Mouse (Mus musculus): ENCODE measurements around the gene Srgap3.

Srgap3 gene

DNA sequence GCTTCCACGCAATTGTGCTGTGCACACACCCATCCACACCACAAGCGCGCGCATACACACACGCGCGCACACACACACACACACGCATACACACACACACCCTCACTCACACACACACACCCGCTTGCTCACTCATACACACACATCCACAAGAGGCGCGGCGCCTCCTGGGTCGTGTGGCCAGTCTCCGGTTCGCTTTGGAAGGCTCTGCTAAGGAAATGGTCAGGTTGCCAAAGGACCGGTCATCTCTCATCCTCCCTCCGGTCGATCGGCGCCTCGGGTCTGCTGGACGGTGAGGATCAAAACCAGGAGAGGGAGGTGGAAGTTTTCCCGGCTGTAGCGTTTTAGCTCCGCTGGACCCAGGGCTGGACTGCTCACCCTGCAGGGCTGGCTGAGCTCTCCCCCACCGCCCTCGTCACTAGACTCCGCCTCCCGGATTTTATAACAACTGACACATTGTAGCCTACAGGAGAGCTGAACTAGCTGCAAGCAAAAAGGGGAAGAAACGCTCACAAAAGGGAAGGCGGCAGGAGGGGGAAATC lies at the start of gene Srgap3:
Srgap3 (minus strand) TSS at position 372 of the 542 bp plus-strand sequence.
- peak; percentile 72 for DNase-seq (ENCODE audit: low read depth, low spot score)

DNA sequence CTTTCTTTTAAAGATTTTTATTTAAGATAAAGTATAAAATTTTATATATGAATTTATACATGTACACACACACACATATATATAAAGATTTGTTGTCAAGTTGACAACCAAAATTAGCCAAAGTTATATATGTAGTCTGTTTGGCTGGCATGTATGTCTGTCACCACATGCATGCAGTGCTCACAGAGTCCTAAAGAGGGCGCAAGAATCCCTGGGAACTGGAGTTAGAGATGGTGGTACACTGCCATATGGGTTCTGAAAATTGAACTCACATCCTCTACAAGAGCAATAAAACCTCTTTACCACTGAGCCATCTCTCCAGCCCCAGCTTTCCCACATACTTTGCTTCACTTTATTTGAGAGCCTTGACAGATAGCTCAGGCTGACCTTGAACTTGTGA lies 48.6 kb upstream of the Srgap3 start:
- DNase-seq (ENCODE audit: low read depth, low spot score): peak; percentile 53

DNA sequence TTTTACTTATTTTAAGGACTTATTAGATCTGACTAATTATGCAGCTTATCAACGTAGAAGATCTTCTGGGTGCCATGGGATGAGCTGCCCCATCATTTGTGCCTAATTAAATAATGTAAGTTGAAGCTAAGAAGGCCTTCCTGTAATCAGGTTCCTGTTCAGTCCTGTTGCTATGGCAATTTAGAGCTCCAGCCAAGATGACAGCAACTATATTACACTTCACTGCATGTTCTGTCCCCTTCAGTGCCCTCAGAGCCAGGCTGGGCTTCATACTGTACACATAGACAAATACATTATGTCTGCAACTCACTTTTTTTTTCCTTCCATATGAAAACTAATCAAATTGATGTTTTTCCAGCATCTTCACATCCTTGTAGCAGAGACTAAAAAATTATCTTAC lies 43.1 kb upstream of the Srgap3 start:
- DNase-seq (ENCODE audit: low read depth, low spot score): no peak

DNA sequence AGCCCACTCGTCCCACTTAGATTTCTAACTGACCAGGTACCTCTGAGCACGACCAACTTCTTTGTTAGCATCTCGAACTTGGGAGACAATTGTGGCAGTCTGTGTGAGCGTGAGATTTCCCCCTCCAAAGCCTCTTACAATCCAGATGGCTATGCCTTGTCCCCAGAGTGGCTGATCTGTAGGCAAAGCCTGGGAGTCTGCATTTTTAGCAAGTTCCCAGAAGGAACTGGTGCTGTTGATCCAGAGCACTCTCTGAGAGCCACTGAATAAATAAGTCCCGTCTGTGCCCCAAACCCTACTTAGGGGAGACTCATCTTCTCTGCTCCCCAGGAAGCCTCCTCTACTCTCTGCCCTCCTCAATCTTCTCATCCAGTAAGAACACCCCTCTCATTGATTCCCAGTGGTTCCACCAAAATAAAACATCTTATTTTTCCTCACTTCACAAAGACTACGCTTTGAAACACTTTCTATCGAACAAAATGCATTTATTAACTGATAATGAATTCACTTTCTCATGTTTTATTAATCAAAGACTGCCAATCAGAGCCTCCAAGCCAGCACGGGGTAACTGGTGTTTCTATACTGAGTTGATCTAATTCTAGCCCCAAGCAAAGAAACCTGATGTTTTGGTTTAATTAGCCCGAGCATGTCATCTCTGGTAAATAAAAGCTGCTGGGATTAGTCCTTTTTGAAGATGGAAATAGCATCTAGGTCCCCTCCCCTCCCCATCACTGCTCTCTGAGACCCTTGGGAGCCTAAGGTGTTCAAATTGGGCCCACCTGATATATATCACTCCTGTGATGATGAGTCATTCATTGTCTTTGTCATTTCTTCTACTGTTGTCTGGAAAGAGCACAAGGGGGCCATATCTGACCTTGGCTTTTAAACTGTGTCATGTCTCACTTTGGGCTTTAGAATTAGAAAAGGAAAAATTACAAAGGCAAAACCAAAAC lies 38.6 kb upstream of the Srgap3 start:
- no peak for DNase-seq (ENCODE audit: low read depth, low spot score)

DNA sequence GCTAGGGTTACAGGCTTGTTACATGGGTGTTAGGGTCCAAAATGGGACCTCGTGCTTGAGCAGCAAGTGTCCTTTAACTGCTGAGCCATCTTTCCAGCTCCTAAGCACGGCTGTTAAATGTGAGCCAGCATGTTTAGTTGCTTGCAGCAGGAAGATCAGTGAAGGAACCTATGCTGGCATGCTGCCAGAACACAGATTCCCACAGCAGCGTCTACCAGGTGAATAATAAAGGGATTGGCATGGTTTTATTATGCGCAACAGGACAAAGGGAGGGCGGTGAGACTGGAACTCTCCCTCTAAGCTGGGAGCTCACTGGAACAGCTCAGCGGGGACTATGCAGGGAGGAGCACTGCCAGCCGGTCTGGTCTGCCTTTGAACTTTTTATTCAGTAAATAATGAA lies 35.2 kb upstream of the Srgap3 start:
- DNase-seq (ENCODE audit: low read depth, low spot score): peak; percentile 84

DNA sequence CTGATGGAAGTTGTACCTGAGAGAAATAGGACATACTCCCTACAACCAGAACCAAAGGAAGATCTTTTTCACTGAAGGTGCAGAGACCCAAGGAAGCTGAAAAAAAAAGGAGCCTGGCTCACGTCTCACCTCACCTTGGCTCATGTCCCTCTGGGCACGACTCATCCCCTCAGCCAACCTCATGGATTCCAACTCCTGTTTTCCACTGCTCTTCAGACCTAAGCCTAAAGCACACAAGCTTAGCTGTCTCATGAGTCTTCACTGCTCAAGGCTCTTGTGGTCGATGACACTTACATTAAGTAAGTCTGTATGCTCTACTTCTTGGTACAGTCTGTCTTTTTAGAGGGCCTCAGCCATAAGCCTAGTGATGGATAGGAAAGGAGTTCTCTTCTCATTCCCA lies 31.9 kb upstream of the Srgap3 start:
- no peak for DNase-seq (ENCODE audit: low read depth, low spot score)

DNA sequence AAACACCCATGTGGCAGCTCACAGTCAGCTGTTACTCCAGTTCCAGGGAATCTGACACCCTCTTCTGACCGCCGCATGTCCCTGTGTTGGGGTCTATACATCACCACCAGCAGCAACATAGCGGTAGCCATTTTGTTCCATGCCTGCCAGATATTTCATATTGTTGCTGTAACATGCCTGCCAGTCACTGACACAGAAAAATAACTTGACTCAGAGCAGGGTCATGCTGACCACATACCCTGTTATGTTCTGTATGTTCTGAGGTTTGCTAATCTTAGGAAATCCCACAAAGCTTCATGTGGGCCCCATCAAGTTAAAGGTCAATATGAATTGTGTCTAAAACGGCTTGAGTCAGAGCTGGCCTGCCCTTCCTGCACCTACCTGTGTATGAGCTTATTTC lies 30.2 kb upstream of the Srgap3 start:
- DNase-seq (ENCODE audit: low read depth, low spot score): no peak

DNA sequence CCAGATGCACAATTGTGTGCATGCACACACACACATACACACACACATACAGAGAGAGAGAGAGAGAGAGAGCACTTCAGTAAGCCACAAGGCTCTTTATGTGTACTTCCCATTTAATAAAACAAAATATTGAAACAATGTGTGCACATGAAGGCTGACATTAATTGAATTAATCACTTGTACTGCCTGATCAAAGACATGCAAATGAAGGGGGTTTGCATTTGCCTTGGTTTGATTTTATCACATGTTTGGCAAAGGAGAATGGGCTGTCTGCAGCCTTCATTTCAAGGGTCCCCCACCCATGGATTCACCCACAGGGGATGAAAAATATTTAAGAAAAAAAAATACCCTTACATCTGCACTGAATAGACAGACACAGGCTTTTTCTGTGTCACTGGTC lies 29.5 kb upstream of the Srgap3 start:
- DNase-seq (ENCODE audit: low read depth, low spot score): no peak

DNA sequence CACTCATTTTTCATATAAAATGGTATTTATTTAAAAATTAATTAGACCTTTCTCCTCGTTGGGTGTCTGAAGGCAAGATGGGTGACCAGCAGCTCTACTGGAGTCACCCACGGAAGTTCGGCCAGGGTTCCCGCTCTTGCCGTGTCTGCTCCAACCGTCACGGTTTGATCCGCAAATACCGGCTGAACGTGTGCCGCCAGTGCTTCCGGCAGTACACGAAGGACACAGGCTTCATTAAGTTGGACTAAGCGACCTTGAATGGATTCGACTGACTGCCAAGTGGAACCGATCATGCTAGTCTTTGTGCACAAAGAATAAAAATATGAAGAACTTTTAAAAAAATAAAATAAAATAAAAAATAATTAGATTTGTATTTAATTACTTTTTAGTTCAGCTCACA lies 29.1 kb upstream of the Srgap3 start:
- no peak for DNase-seq (ENCODE audit: low read depth, low spot score)

DNA sequence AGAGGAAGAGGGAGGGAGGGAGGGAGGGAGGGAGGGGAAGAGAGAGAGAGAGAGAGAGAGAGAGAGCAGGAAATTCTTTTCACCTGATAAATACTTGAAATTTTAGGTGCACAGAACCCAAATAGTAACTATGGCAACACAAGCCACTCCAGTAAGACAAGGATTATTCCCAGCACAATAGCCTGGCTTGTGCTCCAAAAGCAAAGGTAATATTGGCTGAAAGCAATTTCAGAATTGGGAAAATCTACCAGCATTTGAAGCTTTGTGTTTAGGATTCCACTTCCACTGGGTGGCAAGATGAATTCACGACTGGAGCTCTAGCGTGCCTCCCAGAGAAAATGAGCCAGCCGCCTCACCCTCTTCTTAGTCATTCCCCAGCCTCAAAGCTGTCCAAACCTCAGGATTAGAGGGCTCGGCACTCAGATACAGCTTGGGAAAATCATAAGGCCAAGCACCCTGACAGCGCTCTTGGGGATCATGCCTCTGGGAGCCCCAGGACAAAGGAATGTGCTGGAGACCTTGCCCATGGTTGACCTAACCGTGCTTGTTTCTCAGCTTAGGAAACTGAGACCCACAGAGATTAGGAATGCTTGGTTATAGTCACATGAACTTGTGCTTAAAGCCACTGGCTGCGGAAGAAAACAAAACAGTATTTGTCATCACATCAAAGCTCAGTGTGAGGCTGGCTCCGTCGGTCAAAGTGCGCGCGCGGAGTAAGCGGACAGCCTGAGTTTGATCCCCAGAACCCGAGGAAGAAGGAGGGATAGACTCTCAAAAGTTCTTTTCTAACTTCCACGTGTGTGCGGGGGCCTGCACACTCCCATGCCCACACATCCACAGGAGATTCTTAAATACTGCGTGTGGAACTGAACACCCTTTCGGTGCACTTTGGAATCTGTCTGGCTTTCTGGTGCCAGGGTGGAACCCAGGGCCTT lies 27.0 kb upstream of the Srgap3 start:
- DNase-seq (ENCODE audit: low read depth, low spot score): peak; percentile 23

DNA sequence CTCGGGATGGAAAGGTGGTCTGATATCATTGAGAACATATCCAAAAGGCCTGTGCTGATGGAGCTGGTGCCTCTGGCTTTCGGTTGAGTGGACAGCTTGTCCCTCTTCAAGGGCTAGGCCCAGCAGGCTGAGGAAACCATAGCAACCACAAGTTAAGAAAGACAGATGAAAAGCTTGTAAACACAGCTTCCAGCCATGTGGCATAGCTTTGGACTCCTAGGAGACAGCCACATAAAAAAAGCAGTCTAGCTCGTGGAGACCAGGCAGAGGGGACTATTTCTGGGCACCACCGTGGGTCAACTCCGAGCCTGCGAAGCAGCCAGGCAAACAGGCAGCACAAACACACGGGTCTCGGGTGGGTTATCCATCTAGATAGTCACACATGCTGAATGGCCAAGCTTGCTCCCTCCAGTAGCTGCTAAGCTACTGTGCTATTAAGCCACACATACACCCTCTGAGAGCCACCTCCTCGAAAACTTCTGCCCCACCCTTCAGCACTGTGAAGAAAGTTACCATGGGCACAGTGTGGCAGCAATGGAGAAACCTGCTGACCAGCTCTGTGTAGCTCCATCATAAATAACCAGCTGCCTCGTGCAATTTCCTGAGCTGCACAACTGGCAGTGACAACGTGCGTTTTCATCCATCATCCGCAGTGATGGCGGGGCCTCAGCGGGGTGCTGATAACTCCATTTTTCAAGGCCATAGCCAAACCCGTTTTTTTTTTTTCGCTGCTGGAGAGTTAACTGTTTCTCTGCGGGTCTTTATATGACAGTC lies 26.0 kb upstream of the Srgap3 start:
- DNase-seq (ENCODE audit: low read depth, low spot score): no peak

DNA sequence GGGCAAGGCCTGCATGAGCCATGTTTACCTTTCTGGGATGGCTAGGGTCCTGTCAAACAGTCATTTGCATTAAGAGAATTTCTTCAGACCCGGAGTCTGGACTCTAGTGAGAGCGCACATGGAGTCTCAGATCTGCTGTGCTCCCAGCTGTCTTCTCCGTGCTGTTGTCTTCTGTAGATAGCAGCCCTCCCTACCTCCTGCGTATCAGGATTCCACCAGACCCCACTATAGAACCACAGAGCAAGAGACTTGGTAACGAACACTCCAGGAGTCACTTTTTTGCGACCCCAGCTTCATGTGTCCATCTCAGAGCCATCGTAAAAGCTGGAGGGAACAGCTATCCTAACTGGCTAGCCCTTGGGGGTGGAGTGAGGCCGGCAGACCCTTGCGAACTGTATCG lies 25.1 kb upstream of the Srgap3 start:
- no peak for DNase-seq (ENCODE audit: low read depth, low spot score)

DNA sequence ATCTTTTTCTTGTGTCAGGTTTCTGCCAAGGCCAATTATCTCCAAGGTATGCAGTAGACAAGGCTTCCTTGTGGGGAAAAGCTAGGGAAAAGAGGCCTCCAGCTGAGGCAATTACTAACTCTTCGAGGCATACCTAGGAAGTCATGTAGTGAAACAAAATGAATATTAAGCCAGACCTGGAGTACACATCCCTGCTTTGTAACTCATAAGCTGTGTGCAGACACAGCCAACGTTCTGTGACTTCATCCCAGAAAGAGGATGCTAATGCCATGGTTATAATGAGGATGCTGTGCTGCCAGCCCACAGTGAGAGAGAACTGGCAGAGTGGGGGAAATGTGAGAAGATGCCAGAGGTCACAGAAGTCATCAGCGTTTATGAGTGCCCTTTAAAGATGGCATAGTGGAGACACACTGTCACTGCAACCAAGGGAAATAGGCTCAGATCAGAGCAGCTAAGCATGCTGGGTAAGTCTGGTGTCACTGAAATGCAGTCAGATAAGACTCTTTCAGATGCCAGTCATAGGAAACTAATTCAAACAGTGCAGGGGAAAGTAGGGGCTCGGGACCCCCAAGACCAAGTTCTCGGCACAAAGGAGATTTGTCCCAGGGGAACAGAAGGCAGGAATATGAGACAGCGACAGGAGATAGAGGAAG lies 24.2 kb upstream of the Srgap3 start:
- no peak for DNase-seq (ENCODE audit: low read depth, low spot score)

DNA sequence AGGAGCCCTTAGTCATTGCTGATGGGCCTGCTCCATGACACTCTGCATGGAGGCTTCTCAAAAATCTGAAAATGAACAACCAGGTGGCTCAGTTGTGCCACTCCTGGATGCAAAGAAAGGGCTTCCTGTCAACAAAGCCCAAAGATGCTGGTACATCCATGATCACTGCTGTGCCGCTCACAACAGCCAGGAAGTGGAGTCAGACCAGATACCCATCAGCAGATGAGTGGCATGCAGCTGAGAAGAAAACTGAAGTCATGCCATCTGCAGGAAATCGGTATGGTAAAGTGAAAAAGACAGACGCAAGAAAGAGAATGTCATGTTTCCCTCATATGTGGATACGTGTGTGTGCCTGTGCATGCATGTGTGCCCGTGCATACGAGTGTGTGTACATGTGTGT lies 20.3 kb upstream of the Srgap3 start:
- DNase-seq (ENCODE audit: low read depth, low spot score): no peak

DNA sequence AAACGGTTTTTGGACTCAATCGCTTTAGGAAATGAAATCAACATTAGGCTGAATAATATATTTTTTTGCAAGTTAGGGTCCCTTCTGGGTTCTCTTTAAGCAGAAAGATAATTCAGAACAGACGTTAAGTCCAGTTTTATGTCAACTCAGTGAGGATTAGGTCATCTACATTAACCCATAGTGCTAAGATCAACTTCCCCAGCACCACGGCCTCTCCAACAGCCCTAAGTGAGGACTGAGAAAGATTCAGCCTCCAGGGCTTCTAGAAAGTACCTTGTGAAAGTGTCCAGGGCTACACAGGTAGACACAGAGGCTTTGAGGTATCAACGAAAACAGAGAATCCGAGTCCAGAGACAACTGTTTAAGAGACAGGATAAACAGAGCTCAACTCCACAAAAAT lies 11.3 kb upstream of the Srgap3 start:
- DNase-seq (ENCODE audit: low read depth, low spot score): no peak

DNA sequence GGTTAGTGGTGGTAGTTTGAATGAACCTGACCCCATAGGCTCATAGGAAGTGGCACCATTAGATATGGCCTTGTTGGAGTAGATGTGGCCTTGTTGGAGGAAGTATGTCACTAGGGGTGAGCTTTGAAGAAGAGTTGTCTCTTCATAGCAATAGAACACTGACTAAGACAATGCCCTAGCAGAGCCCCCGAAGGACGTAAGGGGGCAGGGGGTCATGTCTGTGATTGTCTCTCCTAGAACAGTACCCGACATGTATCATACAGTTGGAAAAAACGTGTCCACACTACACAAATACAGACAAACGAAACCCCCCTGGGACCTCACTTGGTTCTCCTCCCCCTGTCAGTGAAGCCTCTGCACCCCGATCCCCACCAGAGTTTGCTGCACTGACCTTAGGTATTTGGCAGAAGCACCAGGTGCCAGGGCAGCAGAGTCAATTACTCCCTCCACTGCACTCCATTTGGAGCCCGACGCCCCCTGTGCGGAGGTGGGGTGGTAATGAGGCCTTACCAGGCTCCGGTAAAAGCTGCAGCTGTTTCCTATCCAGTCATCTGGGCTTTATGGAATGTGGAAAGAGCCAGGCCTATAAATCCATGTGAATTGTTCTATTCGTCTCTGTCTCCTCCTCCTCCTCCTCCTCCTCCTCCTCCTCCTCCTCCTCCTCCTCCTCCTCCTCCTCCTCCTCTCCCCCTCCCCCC lies 10.7 kb upstream of the Srgap3 start:
- DNase-seq (ENCODE audit: low read depth, low spot score): no peak

DNA sequence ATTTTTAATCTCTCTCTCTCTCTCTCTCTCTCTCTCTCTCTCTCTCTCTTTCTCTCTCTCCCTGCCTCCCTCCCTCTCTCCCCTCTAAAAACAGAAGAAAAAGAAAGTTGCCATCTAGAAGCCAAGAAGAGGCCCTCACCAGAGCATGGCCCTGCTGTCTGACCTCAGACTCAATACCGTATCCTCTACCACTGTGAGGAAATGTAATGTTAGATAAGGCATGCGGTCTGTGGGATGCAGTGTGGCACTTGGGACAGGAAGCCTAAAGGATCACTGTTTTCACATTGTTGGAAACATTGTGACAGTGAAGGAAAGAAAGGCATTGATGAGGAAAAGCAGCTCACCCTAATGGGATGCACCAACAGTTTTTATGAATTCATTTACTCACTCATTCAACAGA lies 8.7 kb upstream of the Srgap3 start:
- no peak for DNase-seq (ENCODE audit: low read depth, low spot score)

DNA sequence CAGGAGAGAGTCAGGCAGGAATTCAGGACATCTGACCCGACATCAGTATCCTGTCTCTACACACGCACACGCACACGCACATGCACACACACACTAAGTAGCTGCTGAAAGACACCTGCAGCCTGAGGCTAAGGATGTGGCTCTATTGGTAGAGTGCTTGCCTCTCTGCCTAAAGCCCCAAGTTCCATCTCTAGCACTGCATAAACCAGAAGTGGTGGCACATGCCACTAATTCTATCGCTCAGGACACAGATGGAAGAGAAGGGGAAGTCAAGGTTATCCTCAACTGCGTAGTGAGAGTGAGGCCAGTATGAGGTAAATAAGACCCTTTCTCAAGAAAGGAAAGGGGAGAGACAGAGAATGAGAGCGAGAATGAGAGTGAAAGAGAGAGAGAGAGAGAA lies 6.8 kb upstream of the Srgap3 start:
- no peak for DNase-seq (ENCODE audit: low read depth, low spot score)

DNA sequence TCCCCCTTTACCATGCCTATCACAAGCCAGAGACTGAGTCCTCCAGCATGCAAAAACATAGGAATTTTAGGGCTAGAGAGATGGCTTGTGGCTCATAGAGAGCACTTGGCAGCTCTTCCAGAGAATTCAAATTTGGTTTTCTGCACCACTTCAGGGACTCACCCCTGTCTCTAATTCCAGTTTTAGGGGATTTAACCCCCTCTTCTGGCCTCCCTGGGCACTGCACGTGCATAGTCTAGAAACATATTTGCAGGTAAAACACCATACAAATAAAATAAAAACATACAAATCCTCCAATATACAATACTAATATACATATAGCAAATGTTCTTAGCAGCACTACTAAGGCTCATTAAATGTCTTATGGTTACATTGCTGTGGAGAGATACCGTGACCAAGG lies 4.2 kb upstream of the Srgap3 start:
- DNase-seq (ENCODE audit: low read depth, low spot score): peak; percentile 49
